Mouse (Mus musculus) MEL (cell line): ENCODE results near the gene Arhgef25. TPM values are rescaled to one million over a fixed set of nuclear protein-coding genes. Genes with fewer than 3 reads are reported as not detected.

Source experiments
- DNase-seq: peaks from one replicate; pipeline ENCODE4 v3.0.0; 2011; ENCODE audit warnings: low read depth, low spot score
- H3K27ac ChIP-seq: 2 replicates; pipeline ENCODE4 v1.5.1; 2012; ENCODE audit warnings: low read depth, mild to moderate bottlenecking, control low read depth, low read length, moderate library complexity; ENCODE audit not compliant: control insufficient read depth
- H3K27me3 ChIP-seq, 2 experiments: fragments of 150-350 bp in 1 of 2; sonication (generic) in 1 of 2; 2 replicates each; pipeline ENCODE4 v1.6.1; 2012; ENCODE audit warnings: low read length in 2 of 2, mild to moderate bottlenecking in 2 of 2, improper control_type of control experiment in 1 of 2, moderate library complexity in 1 of 2; ENCODE audit not compliant: insufficient read depth in 2 of 2, control insufficient read depth in 1 of 2
- H3K36me3 ChIP-seq, 2 experiments: 2 replicates each; pipeline ENCODE4 v1.6.1; 2012 to 2014; ENCODE audit warnings: low read length in 2 of 2, improper control_type of control experiment in 1 of 2, inconsistent platforms in 1 of 2, mild to moderate bottlenecking in 1 of 2; ENCODE audit not compliant: insufficient read depth in 2 of 2, control insufficient read depth in 1 of 2
- H3K4me1 ChIP-seq, 2 experiments: fragments of 150-350 bp in 1 of 2; sonication (generic) in 1 of 2; 2 replicates each; pipeline ENCODE4 v1.6.1; 2012; ENCODE audit warnings: low read length in 2 of 2, improper control_type of control experiment in 1 of 2, mild to moderate bottlenecking in 1 of 2; ENCODE audit not compliant: insufficient read depth in 2 of 2, control insufficient read depth in 1 of 2
- H3K4me3 ChIP-seq, 2 experiments: fragments of 150-350 bp in 1 of 2; sonication (generic) in 1 of 2; 2 replicates each; pipeline ENCODE4 v1.5.1; 2012; ENCODE audit warnings: low read depth in 2 of 2, low read length in 2 of 2, mild to moderate bottlenecking in 2 of 2, moderate library complexity in 2 of 2, control low read depth in 1 of 2, improper control_type of control experiment in 1 of 2; ENCODE audit not compliant: control insufficient read depth in 1 of 2, insufficient read depth in 1 of 2
- H3K79me2 ChIP-seq: 2 replicates; pipeline ENCODE4 v1.6.1; 2012; ENCODE audit warnings: mild to moderate bottlenecking, low read length, moderate library complexity; ENCODE audit not compliant: control insufficient read depth, poor library complexity, insufficient read depth
- H3K9ac ChIP-seq: 2 replicates; pipeline ENCODE4 v1.6.1; 2012; ENCODE audit warnings: low read depth, mild to moderate bottlenecking, control low read depth, low read length, moderate library complexity; ENCODE audit not compliant: control insufficient read depth, poor library complexity, severe bottlenecking
- H3K9me3 ChIP-seq: fragments of 150-350 bp; sonication (generic); replicated peaks from 2 replicates; pipeline ENCODE4 v1.6.1; 2012; ENCODE audit warnings: mild to moderate bottlenecking, low read length, improper control_type of control experiment, moderate library complexity; ENCODE audit not compliant: insufficient read depth
- BHLHE40 ChIP-seq: IDR thresholded peaks from 2 replicates; pipeline ENCODE4 v1.6.1; 2012; ENCODE audit warnings: low read depth, mild to moderate bottlenecking, inconsistent platforms, low read length, improper control_type of control experiment, borderline replicate concordance
- CTCF ChIP-seq, 3 experiments: IDR thresholded peaks in 2 of 3; conservative IDR thresholded peaks in 1 of 3; 2 replicates each; pipeline ENCODE4 v1.5.1; 2011 to 2012; ENCODE audit warnings: low read length in 3 of 3, low read depth in 2 of 3, mild to moderate bottlenecking in 2 of 3, improper control_type of control experiment in 1 of 3, inconsistent platforms in 1 of 3, mixed read lengths in 1 of 3, moderate library complexity in 1 of 3; ENCODE audit not compliant: control insufficient read depth in 1 of 3, insufficient read depth in 1 of 3, poor library complexity in 1 of 3, severe bottlenecking in 1 of 3
- E2F4 ChIP-seq: IDR thresholded peaks from 2 replicates; pipeline ENCODE4 v1.6.1; 2011; ENCODE audit warnings: low read depth, low read length, improper control_type of control experiment, borderline replicate concordance
- HCFC1 ChIP-seq: IDR thresholded peaks from 2 replicates; pipeline ENCODE4 v1.6.1; 2012; ENCODE audit warnings: low read depth, mild to moderate bottlenecking, inconsistent platforms, low read length, improper control_type of control experiment, moderate library complexity
- JUND ChIP-seq: IDR thresholded peaks from 2 replicates; pipeline ENCODE4 v1.6.1; 2011; ENCODE audit warnings: low read depth, mild to moderate bottlenecking, improper control_type of control experiment, low read length
- MEF2A ChIP-seq: IDR thresholded peaks from 2 replicates; pipeline ENCODE4 v1.6.1; 2014; ENCODE audit warnings: low read depth, mild to moderate bottlenecking, inconsistent platforms, low read length, improper control_type of control experiment; ENCODE audit not compliant: poor library complexity, insufficient replicate concordance, severe bottlenecking; ENCODE audit errors: extremely low read depth
- MYB ChIP-seq: IDR thresholded peaks from 2 replicates; pipeline ENCODE4 v1.6.1; 2011; ENCODE audit warnings: mild to moderate bottlenecking, low read depth, low read length, improper control_type of control experiment
- MYC ChIP-seq: IDR thresholded peaks from 2 replicates; pipeline ENCODE4 v1.6.1; 2011; ENCODE audit warnings: low read depth, mild to moderate bottlenecking, low read length, improper control_type of control experiment, moderate library complexity
- RAD21 ChIP-seq: IDR thresholded peaks from 2 replicates; pipeline ENCODE4 v1.6.1; 2011; ENCODE audit warnings: mild to moderate bottlenecking, low read depth, low read length, improper control_type of control experiment
- SIN3A ChIP-seq: IDR thresholded peaks from 2 replicates; pipeline ENCODE4 v1.6.1; 2012; ENCODE audit warnings: low read length, improper control_type of control experiment, inconsistent platforms
- SMC3 ChIP-seq: IDR thresholded peaks from 2 replicates; pipeline ENCODE4 v1.6.1; 2011; ENCODE audit warnings: low read depth, low read length, improper control_type of control experiment
- UBTF ChIP-seq: IDR thresholded peaks from 2 replicates; pipeline ENCODE4 v1.6.1; 2012; ENCODE audit warnings: low read depth, mild to moderate bottlenecking, inconsistent platforms, low read length, improper control_type of control experiment, moderate library complexity, borderline replicate concordance; ENCODE audit not compliant: insufficient read depth
- USF1 ChIP-seq: IDR thresholded peaks from 2 replicates; pipeline ENCODE4 v1.6.1; 2014; ENCODE audit warnings: low read depth, mild to moderate bottlenecking, inconsistent platforms, low read length, improper control_type of control experiment, moderate library complexity
- USF2 ChIP-seq, 2 experiments: IDR thresholded peaks; 2 replicates each; pipeline ENCODE4 v1.6.1; 2011 to 2012; ENCODE audit warnings: improper control_type of control experiment in 2 of 2, low read length in 2 of 2, borderline replicate concordance in 1 of 2, inconsistent platforms in 1 of 2, low read depth in 1 of 2, mild to moderate bottlenecking in 1 of 2; ENCODE audit not compliant: insufficient read depth in 1 of 2
- polyA plus RNA-seq, 2 experiments: library from polyadenylated mRNA; stranded (reverse) in 1 of 2; unstranded in 1 of 2; fragments of >175 nt in 1 of 2; fragments of >200 nt in 1 of 2; gene quantifications; 2 replicates each; pipeline versions ENCODE4 v1.2.1 to v1.2.4; 2012; ENCODE audit warnings: low replicate concordance in 2 of 2, low read depth in 1 of 2; ENCODE audit not compliant: insufficient read length in 2 of 2, insufficient read depth in 1 of 2, missing spikeins in 1 of 2
- total RNA-seq: library from RNA; depleted of rRNA; stranded (reverse); fragments of 300-350 nt; gene quantifications from 2 replicates; pipeline ENCODE4 v1.2.3, GENCODE M21; 2012

Gene Arhgef25
- total and polyA plus RNA-seq, 3 experiments, result 16.9 to 44.6 TPM; not detected in 1

- Histone ChIP-seq H3K36me3 (no peaks in the 10 kb centered on the region), H3K9me3 (no peaks in the 10 kb centered on the region), H3K27ac (no peak overlapping the region), H3K79me2 (no peaks in the 10 kb centered on the region), H3K4me3 (no peak overlapping the region), H3K4me1 (no peaks in the 10 kb centered on the region), H3K27me3 (no peaks in the 10 kb centered on the region), H3K9ac (no peak overlapping the region)
- peak; percentile 60 for TF ChIP-seq HCFC1
- TF ChIP-seq RAD21, result no peak
- no peak for TF ChIP-seq USF2 (IDR thresholded peaks at IDR 0.05; ENCODE audit: borderline replicate concordance in 1 of 2, insufficient read depth in 1 of 2, low read depth in 1 of 2, low read length in 2 of 2)
- no peak for TF ChIP-seq MYC
- no peak for TF ChIP-seq MEF2A
- no peak for TF ChIP-seq MYB
- peak; percentile 54 to 66 (median 59) for TF ChIP-seq CTCF (IDR thresholded peaks at IDR 0.05 in 2 of 3, conservative IDR thresholded peaks at IDR 0.05 in 1 of 3; ENCODE audit: control insufficient read depth in 1 of 3, insufficient read depth in 1 of 3, low read depth in 2 of 3, low read length in 3 of 3, poor library complexity in 1 of 3, severe bottlenecking in 1 of 3)
- peak; percentile 25 for TF ChIP-seq SMC3
- no peak for TF ChIP-seq E2F4
- peak; percentile 44 for DNase-seq
These were observed 43.3 kb upstream of the Arhgef25 start for GRCm38 (mm10) chr10:127233141-127233540.

GRCm38 (mm10) chr10:127231741-127232140 is 41.9 kb upstream of the Arhgef25 start:
- Histone ChIP-seq H3K79me2 (no peaks in the 10 kb centered on the region), H3K9me3 (no peaks in the 10 kb centered on the region), H3K4me1 (no peaks in the 10 kb centered on the region), H3K9ac (no peak overlapping the region), H3K27ac (no peak overlapping the region), H3K27me3 (no peaks in the 10 kb centered on the region), H3K4me3 (no peak overlapping the region), H3K36me3 (no peaks in the 10 kb centered on the region)
- no peak for DNase-seq
- TF ChIP-seq SIN3A (no peak), HCFC1 (no peak), MYC (no peak), JUND (no peak)

GRCm38 (mm10) chr10:127230693-127231092 is 40.8 kb upstream of the Arhgef25 start:
- H3K4me3 ChIP-seq, result no peak overlapping the region
- H3K79me2 ChIP-seq, result no peaks in the 10 kb centered on the region
- H3K36me3 ChIP-seq, result no peaks in the 10 kb centered on the region
- DNase-seq, result no peak
- H3K4me1 ChIP-seq, result no peaks in the 10 kb centered on the region
- H3K9me3 ChIP-seq, result no peaks in the 10 kb centered on the region
- H3K27me3 ChIP-seq, result no peaks in the 10 kb centered on the region
- H3K9ac ChIP-seq, result no peak overlapping the region
- TF ChIP-seq USF1, result no peak
- no peak for TF ChIP-seq BHLHE40
- no peak for TF ChIP-seq UBTF
- no peak overlapping the region for H3K27ac ChIP-seq
